Mouse (Mus musculus) liver, embryonic 14.5 days (tissue): ENCODE data around the gene Rxylt1. TPM values are rescaled to one million over a fixed set of nuclear protein-coding genes. Genes with fewer than 3 reads are reported as not detected.
A peak's percentile ranks its signal among the peaks of the same experiment; 100 is the strongest.

ENCODE experiments used
- ATAC-seq: fragments of 200-750 bp; cut with Nextera tagmentation; 2 replicates; pipeline ENCODE4 v1.8.0; 2017; ENCODE audit warnings: moderate number of reproducible peaks, mild to moderate bottlenecking, moderate library complexity; ENCODE audit not compliant: insufficient read depth
- DNase-seq, 3 experiments: peaks; one replicate each; pipeline ENCODE4 v3.0.0-alpha.2; 2012 to 2013; ENCODE audit warnings: low read depth in 3 of 3, low spot score in 3 of 3
- H3K27ac ChIP-seq: fragments of 300-500 bp; sonication (generic); 2 replicates; pipeline ENCODE4 v1.5.1; 2014; ENCODE audit warnings: moderate library complexity, mild to moderate bottlenecking, control low read depth, inconsistent platforms
- H3K27me3 ChIP-seq: fragments of 300-500 bp; sonication (generic); 2 replicates; pipeline ENCODE4 v1.6.1; 2014; ENCODE audit warnings: mild to moderate bottlenecking, low read length, moderate library complexity; ENCODE audit not compliant: control insufficient read depth, insufficient read depth
- H3K36me3 ChIP-seq: fragments of 300-500 bp; sonication (generic); replicated peaks from 2 replicates; pipeline ENCODE4 v1.6.1; 2014; ENCODE audit warnings: low read depth; ENCODE audit not compliant: control insufficient read depth, insufficient read depth
- H3K4me1 ChIP-seq, 2 experiments: fragments of 200-500 bp in 1 of 2; fragments of 300-500 bp in 1 of 2; sonication (generic) in 1 of 2; replicated peaks; 2 replicates each; pipeline ENCODE4 v1.6.1; 2012 to 2014; ENCODE audit warnings: antibody characterized with exemption in 1 of 2, inconsistent platforms in 1 of 2, low read length in 1 of 2; ENCODE audit not compliant: control insufficient read depth in 2 of 2, insufficient read depth in 2 of 2
- H3K4me2 ChIP-seq: fragments of 300-500 bp; sonication (generic); 2 replicates; pipeline ENCODE4 v1.6.1; 2014; ENCODE audit warnings: low read depth, mild to moderate bottlenecking, control low read depth, moderate library complexity
- H3K4me3 ChIP-seq, 2 experiments: fragments of 200-500 bp in 1 of 2; fragments of 300-500 bp in 1 of 2; sonication (generic) in 1 of 2; 2 replicates each; pipeline ENCODE4 v1.5.1; 2012 to 2014; ENCODE audit warnings: low read depth in 2 of 2, low read length in 2 of 2, mild to moderate bottlenecking in 2 of 2, control low read depth in 1 of 2, inconsistent platforms in 1 of 2, moderate library complexity in 1 of 2; ENCODE audit not compliant: insufficient read depth in 1 of 2
- H3K9ac ChIP-seq: fragments of 300-500 bp; sonication (generic); replicated peaks from 2 replicates; pipeline ENCODE4 v1.6.1; 2014; ENCODE audit warnings: mild to moderate bottlenecking, control low read depth, moderate library complexity
- H3K9me3 ChIP-seq: fragments of 300-500 bp; sonication (generic); 2 replicates; pipeline ENCODE4 v1.6.1; 2016; ENCODE audit warnings: low read length, mixed read lengths; ENCODE audit not compliant: control insufficient read depth
- CTCF ChIP-seq: IDR thresholded peaks from 2 replicates; pipeline ENCODE4 v1.5.1; 2016; ENCODE audit warnings: antibody characterized with exemption, low read depth, control low read depth
- EP300 ChIP-seq: IDR thresholded peaks from 2 replicates; pipeline ENCODE4 v1.6.1; 2016; ENCODE audit warnings: antibody characterized with exemption, low read depth
- WGBS: fragments of 180-500 bp; shearing (Covaris S2); extraction: QIAGEN DNeasy Blood & Tissue Kit; methylation state at CpG from one replicate; pipeline ENCODE4 v1.1.7; 2014; ENCODE audit not compliant: insufficient replicate concordance; 5-methylcytosine and 5-hydroxymethylcytosine counted together
- polyA plus RNA-seq, 2 experiments: library from polyadenylated mRNA; depleted of rRNA in 1 of 2; stranded (reverse) in 1 of 2; unstranded in 1 of 2; fragments of >200 nt; fragmentation: Nextera tagmentation in 1 of 2; extraction: Ambion mirVana in 1 of 2; gene quantifications; 2 replicates each; pipeline versions ENCODE4 v1.2.1 to v1.2.3; 2012 to 2014

Rxylt1 gene
- polyA plus RNA-seq, 2 experiments = 4.2 to 12.9 TPM

GRCm38 (mm10) chr10:122096462-122096979 is 650 bp downstream of the Rxylt1 start:
- DNase-seq (peak in 2 of 3 experiments; percentile 12 to 14), ATAC-seq (peak; percentile 70)
- 1% methylated on average over 48 of the region's 48 CpGs for WGBS
- Histone ChIP-seq H3K4me3 (peak overlapping the region; percentile 67), H3K27me3 (no peaks in the 10 kb centered on the region), H3K36me3 (no peaks in the 10 kb centered on the region), H3K4me1 (0 out of 4 replicates have a peak, but pooled peaks cover 0 to 3% of the 10 kb centered on the region in 2 experiments), H3K9me3 (no peaks in the 10 kb centered on the region), H3K27ac (no peak overlapping the region), H3K9ac (peak overlapping the region; percentile 39), H3K4me2 (peak overlapping the region; percentile 75)
- TF ChIP-seq CTCF (no peak), EP300 (no peak)

- WGBS = 66% methylated on average over 1 of the region's 1 CpGs
- no peak for ATAC-seq
- Histone ChIP-seq H3K36me3 (no peaks in the 10 kb centered on the region; the same call in 1 of the 2 replicates), H3K4me3 (no peak overlapping the region), H3K4me2 (no peak overlapping the region), H3K9ac (no peak overlapping the region), H3K9me3 (no peaks in the 10 kb centered on the region), H3K27ac (no peak overlapping the region), H3K27me3 (no peaks in the 10 kb centered on the region), H3K4me1 (no peaks in the 10 kb centered on the region)
- DNase-seq = no peak
- TF ChIP-seq EP300 = no peak
- no peak for TF ChIP-seq CTCF
Measured at GRCm38 (mm10) chr10:122090472-122090871, 6.7 kb downstream of the Rxylt1 start.

GRCm38 (mm10) chr10:122081352-122081751 is 15.8 kb downstream of the Rxylt1 start:
- DNase-seq = no peak
- no peaks in the 10 kb centered on the region for H3K9me3 ChIP-seq
- WGBS = 71% methylated on average over 1 of the region's 1 CpGs

GRCm38 (mm10) chr10:122069153-122069552 is 28.0 kb downstream of the Rxylt1 start:
- no peak for DNase-seq
- no peaks in the 10 kb centered on the region for H3K36me3 ChIP-seq
- H3K4me3 ChIP-seq = no peak overlapping the region
- ATAC-seq = no peak
- no peaks in the 10 kb centered on the region for H3K27me3 ChIP-seq
- H3K4me2 ChIP-seq = no peak overlapping the region
- H3K9ac ChIP-seq = no peak overlapping the region
- no peaks in the 10 kb centered on the region for H3K9me3 ChIP-seq
- TF ChIP-seq EP300 (no peak), CTCF (no peak)
- no peaks in the 10 kb centered on the region for H3K4me1 ChIP-seq
- H3K27ac ChIP-seq = no peak overlapping the region

More at GRCm38 (mm10) chr10:122081352-122081751, 15.8 kb downstream of the Rxylt1 start:
- Histone ChIP-seq H3K27me3 (no peaks in the 10 kb centered on the region), H3K4me1 (no peaks in the 10 kb centered on the region), H3K9ac (no peak overlapping the region), H3K27ac (no peak overlapping the region), H3K4me2 (no peak overlapping the region), H3K36me3 (no peaks in the 10 kb centered on the region), H3K4me3 (no peak overlapping the region)
- TF ChIP-seq CTCF (no peak), EP300 (no peak)
- no peak for ATAC-seq

- Histone ChIP-seq H3K27me3 (no peaks in the 10 kb centered on the region), H3K4me3 (no peak overlapping the region), H3K9me3 (no peaks in the 10 kb centered on the region), H3K27ac (no peak overlapping the region), H3K4me2 (no peak overlapping the region), H3K9ac (no peak overlapping the region), H3K36me3 (no peaks in the 10 kb centered on the region), H3K4me1 (no peaks in the 10 kb centered on the region)
- TF ChIP-seq EP300 (no peak), CTCF (no peak)
- ATAC-seq = no peak
- DNase-seq = no peak
- WGBS = 65% methylated on average over 6 of the region's 6 CpGs
Measured at GRCm38 (mm10) chr10:122055826-122056225, 41.3 kb downstream of the Rxylt1 start.
